Mouse (Mus musculus): ENCODE results near the gene BC030500. TPM values are rescaled to one million over a fixed set of nuclear protein-coding genes. Genes with fewer than 3 reads are reported as not detected.

Gene BC030500
- polyA plus RNA-seq (2014; fragmentation: Nextera tagmentation; extraction: Ambion mirVana): 1.3 and 1.4 TPM in 2 replicates

DNA sequence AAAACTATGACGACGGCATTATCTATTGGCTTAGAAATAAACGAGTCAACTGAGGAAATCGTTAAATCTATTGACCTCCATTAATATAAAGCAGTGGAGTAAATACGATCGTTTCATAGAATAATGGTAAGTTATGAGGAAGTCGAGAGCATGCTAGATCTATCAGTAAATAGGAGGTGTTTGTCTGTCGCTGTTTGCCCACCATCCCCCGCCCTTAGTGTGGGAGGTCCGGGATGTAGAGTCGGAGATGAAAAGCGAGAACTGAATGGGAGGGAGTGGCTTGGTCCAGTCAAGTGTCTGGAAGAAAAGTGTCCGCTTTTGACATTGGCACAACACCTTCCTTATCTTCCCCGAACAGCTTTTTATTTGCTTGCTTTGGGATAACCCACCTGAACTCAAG lies at the start of gene BC030500:
BC030500 (plus strand) TSS at position 79 of the 400 bp plus-strand sequence.
- H3K27me3 ChIP-seq (replicated peaks; ENCODE audit: control insufficient read depth, insufficient read depth, low read length): peaks cover 32% of the 10 kb centered on the region
- no peak within 1 kb of the TSS for H3K27ac ChIP-seq (replicated peaks; ENCODE audit: low read depth, low read length)
- 11% methylated on average over 14 of the region's 14 CpGs for WGBS
- H3K9me3 ChIP-seq (ENCODE audit: control insufficient read depth, low read length): no peaks in the 10 kb centered on the region
- peak within 1 kb of the TSS; percentile 66 for H3K9ac ChIP-seq (ENCODE audit: low read depth, low read length)
- peaks cover 4% of the 10 kb centered on the region; the same call in 1 of the 2 replicates for H3K4me1 ChIP-seq (ENCODE audit: control insufficient read depth, insufficient read depth, low read length)
- H3K4me3 ChIP-seq (ENCODE audit: low read depth, low read length): peak within 1 kb of the TSS; percentile 56
- H3K4me2 ChIP-seq (ENCODE audit: low read depth, low read length): peak within 1 kb of the TSS; percentile 94
- ATAC-seq (ENCODE audit: low read depth): 0 out of 2 replicates have a peak, but pooled peaks have one; percentile 35
- no peak for DNase-seq (ENCODE audit: low spot score)
- H3K36me3 ChIP-seq (ENCODE audit: control insufficient read depth, insufficient read depth, low read length): no peaks in the 10 kb centered on the region

DNA sequence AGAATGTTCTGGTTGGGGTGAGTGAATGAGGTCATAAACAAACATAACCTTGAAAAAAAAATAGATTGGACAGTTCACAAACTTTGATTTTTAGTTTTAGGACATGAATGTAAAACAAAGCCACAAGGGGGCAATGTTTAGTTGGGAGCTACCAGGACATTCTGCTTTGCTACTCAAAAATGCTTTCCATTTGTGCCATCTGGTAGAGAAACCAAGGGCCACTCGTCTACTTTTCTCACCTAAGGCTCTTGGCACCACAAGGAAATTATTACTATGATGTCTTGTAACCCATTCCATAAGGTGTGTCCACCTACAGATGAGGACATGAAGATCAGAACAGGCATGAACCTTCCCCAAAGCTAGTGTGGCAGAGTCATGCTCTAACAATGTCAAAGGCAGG lies 25.1 kb upstream of the BC030500 start:
- no peaks in the 10 kb centered on the region for H3K9me3 ChIP-seq (ENCODE audit: control insufficient read depth, low read length)
- H3K4me2 ChIP-seq (ENCODE audit: low read depth, low read length): no peak overlapping the region
- H3K9ac ChIP-seq (ENCODE audit: low read depth, low read length): no peak overlapping the region
- ATAC-seq (ENCODE audit: low read depth) (no peak), DNase-seq (ENCODE audit: low spot score) (peak; percentile 50)
- H3K27ac ChIP-seq (replicated peaks; ENCODE audit: low read depth, low read length): no peak overlapping the region
- H3K27me3 ChIP-seq (replicated peaks; ENCODE audit: control insufficient read depth, insufficient read depth, low read length): no peaks in the 10 kb centered on the region
- no peaks in the 10 kb centered on the region for H3K4me1 ChIP-seq (ENCODE audit: control insufficient read depth, insufficient read depth, low read length)
- H3K4me3 ChIP-seq (ENCODE audit: low read depth, low read length): no peak overlapping the region
- no peaks in the 10 kb centered on the region for H3K36me3 ChIP-seq (ENCODE audit: control insufficient read depth, insufficient read depth, low read length)
- 12% methylated on average over 1 of the region's 1 CpGs for whole genome bisulfite sequencing

DNA sequence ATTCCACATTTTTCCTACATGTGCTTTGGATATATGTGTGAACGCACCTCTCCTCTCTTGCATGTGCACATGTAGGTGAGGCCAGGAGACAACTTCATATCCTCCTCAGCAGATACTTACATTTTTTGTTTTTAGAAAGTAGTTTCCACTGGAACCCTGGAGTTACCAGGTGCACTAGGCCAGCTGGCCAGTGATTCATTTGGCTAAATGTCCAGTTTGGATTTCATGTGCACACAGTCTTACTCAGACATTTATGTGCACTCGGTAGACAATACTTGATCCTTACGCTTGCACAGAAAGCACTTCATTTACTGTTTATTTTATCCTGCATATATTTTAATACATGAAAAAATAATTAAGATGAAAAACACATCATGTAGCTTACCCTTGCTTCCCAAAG lies 21.0 kb upstream of the BC030500 start:
- DNase-seq (ENCODE audit: low spot score): no peak
- H3K36me3 ChIP-seq (ENCODE audit: control insufficient read depth, insufficient read depth, low read length): no peaks in the 10 kb centered on the region
- no peak overlapping the region for H3K4me2 ChIP-seq (ENCODE audit: low read depth, low read length)
- no peaks in the 10 kb centered on the region for H3K9me3 ChIP-seq (ENCODE audit: control insufficient read depth, low read length)
- no peak overlapping the region for H3K9ac ChIP-seq (ENCODE audit: low read depth, low read length)
- H3K27ac ChIP-seq (replicated peaks; ENCODE audit: low read depth, low read length): no peak overlapping the region
- 90% methylated on average over 3 of the region's 3 CpGs for WGBS
- no peak overlapping the region for H3K4me3 ChIP-seq (ENCODE audit: low read depth, low read length)
- H3K27me3 ChIP-seq (replicated peaks; ENCODE audit: control insufficient read depth, insufficient read depth, low read length): no peaks in the 10 kb centered on the region
- no peak for ATAC-seq (ENCODE audit: low read depth)
- no peaks in the 10 kb centered on the region for H3K4me1 ChIP-seq (ENCODE audit: control insufficient read depth, insufficient read depth, low read length)

DNA sequence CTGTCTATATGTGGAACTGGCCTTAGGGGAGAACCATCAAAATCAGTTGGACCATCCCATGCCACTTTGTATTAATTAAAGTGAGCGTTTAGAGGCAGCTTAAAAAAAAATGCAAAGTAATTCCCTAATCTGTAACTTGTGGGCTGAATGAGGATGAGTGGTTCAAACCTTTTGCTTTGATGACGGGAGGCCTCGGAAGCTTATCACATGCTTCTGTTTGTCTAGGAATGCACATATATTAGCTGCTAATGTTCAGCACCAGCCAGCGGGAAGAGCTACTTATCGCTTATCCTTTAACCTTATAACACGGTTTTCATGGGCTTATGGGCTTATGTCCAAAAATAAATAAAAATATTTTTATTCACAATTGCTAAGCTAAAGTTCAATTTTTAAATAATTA lies 15.6 kb upstream of the BC030500 start:
- no peak overlapping the region for H3K4me3 ChIP-seq (ENCODE audit: low read depth, low read length)
- 76% methylated on average over 6 of the region's 6 CpGs for WGBS
- DNase-seq (ENCODE audit: low spot score): no peak
- no peak overlapping the region for H3K9ac ChIP-seq (ENCODE audit: low read depth, low read length)
- H3K4me1 ChIP-seq (ENCODE audit: control insufficient read depth, insufficient read depth, low read length): no peaks in the 10 kb centered on the region
- no peaks in the 10 kb centered on the region for H3K36me3 ChIP-seq (ENCODE audit: control insufficient read depth, insufficient read depth, low read length)
- H3K27ac ChIP-seq (replicated peaks; ENCODE audit: low read depth, low read length): no peak overlapping the region
- no peak overlapping the region for H3K4me2 ChIP-seq (ENCODE audit: low read depth, low read length)
- no peaks in the 10 kb centered on the region for H3K9me3 ChIP-seq (ENCODE audit: control insufficient read depth, low read length)
- no peaks in the 10 kb centered on the region for H3K27me3 ChIP-seq (replicated peaks; ENCODE audit: control insufficient read depth, insufficient read depth, low read length)
- ATAC-seq (ENCODE audit: low read depth): no peak

DNA sequence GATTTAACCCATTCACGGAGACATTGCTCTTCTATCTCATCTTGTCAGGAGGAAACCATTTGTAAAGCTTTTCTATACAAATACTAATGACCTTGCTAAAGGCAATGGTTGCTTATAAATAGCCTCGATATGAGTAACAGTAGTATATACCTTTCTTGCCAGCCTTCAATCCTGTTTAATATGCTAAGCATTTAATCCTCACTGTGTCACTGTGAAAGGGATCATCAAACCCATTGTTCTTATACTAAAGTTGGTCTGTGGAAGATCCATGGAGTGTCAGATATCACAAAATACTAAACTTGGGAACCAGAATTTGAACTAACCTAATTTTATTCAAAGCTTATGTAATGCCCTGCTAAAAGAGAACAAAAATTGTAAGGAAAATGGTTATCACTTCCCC lies 7.1 kb upstream of the BC030500 start:
- no peak for DNase-seq (ENCODE audit: low spot score)
- Histone ChIP-seq H3K4me1 (ENCODE audit: control insufficient read depth, insufficient read depth, low read length) (no peaks in the 10 kb centered on the region), H3K9ac (ENCODE audit: low read depth, low read length) (no peak overlapping the region), H3K27me3 (replicated peaks; ENCODE audit: control insufficient read depth, insufficient read depth, low read length) (no peaks in the 10 kb centered on the region), H3K4me3 (ENCODE audit: low read depth, low read length) (no peak overlapping the region), H3K27ac (replicated peaks; ENCODE audit: low read depth, low read length) (no peak overlapping the region), H3K36me3 (ENCODE audit: control insufficient read depth, insufficient read depth, low read length) (no peaks in the 10 kb centered on the region), H3K9me3 (ENCODE audit: control insufficient read depth, low read length) (no peaks in the 10 kb centered on the region), H3K4me2 (ENCODE audit: low read depth, low read length) (no peak overlapping the region)
- 32% methylated on average over 2 of the region's 2 CpGs for WGBS
- ATAC-seq (ENCODE audit: low read depth): no peak

DNA sequence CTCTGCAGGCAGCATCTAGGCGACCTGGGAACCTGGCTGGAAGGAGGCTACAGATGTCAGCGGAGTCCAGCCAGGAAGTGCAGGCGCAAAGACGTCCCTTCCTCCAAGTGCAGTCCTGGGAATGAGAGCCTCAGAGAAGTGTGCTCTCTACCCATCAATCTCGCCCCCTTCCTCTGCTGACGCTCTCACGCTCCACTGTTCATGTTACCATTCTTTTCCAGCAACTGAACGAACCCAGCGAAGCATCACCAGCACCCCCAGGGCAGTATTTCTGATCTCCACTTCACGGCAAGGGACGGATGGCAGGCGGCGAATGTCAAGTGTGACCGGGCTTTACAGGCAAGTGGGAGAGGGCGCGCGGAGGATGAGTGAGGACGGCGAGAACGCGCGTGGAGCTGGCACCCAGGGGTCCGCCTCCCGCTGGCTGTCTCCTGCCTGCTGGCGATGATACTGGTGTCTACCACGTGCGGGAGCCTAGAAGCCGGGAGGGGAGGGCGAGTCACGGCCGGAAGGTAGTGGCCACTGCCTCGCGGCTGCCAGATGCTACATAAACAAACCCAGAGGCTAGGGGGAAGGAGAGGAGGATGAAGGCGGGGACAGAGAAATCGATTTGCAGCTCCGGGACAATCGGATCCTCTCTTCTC lies 763 bp downstream of the BC030500 start, which contains the start of gene Galntl6:
Galntl6 (minus strand) TSS at position 445 of the 644 bp plus-strand sequence.
- WGBS: under 1% methylated on average over 26 of the region's 37 CpGs
- DNase-seq (ENCODE audit: low spot score) (peak; percentile 23), ATAC-seq (ENCODE audit: low read depth) (peak; percentile 63; the same call in 1 of the 2 replicates)
- H3K9ac ChIP-seq (ENCODE audit: low read depth, low read length): peak within 1 kb of the TSS; percentile 66
- peak within 1 kb of the TSS; percentile 56 for H3K4me3 ChIP-seq (ENCODE audit: low read depth, low read length)
- H3K27me3 ChIP-seq (replicated peaks; ENCODE audit: control insufficient read depth, insufficient read depth, low read length): peaks cover 32% of the 10 kb centered on the region
- H3K27ac ChIP-seq (replicated peaks; ENCODE audit: low read depth, low read length): no peak within 1 kb of the TSS
- H3K9me3 ChIP-seq (ENCODE audit: control insufficient read depth, low read length): no peaks in the 10 kb centered on the region
- no peaks in the 10 kb centered on the region for H3K36me3 ChIP-seq (ENCODE audit: control insufficient read depth, insufficient read depth, low read length)
- H3K4me1 ChIP-seq (ENCODE audit: control insufficient read depth, insufficient read depth, low read length): peaks cover 4% of the 10 kb centered on the region; the same call in 1 of the 2 replicates
- H3K4me2 ChIP-seq (ENCODE audit: low read depth, low read length): peak within 1 kb of the TSS; percentile 94

DNA sequence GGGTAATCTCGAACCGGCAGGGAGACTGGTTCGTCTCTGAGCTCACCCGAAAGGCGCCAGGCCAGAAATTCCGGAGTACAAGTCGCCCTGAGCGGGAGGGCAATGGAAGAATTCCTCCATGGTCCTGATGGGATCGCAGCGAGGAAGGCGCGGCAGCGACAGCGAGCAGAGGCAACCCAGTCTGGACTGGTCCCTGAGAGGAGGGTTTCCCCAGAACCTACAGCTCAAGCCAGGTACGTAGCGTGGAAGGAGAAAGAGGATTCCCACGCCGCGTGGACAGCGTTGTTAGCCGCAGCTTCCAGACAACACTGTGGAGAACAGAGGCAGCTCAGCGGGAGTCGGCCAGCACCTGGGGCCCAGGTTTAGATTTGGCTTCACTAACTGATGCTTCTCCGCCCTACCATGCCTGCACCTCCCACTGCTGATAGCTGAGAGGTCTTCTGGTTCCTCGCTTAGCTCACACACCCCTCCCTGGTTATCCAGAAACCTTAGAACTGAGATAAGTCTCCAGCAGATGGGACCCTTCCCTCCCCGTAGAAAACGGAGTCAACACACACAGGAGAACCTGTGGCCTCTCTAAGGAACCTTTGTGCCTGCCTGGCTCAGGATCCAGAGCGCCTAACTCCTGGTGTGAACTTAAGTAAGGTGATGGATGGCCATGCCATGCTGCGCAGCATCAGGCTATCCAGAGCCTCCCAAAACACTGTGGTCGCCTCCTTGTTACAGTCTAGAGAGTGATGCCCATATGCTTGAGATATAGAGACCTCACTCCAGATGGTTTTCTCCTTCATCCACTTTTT lies 1.5 kb downstream of the BC030500 start:
- Histone ChIP-seq H3K4me3 (ENCODE audit: low read depth, low read length) (peak overlapping the region; percentile 56), H3K4me2 (ENCODE audit: low read depth, low read length) (peak overlapping the region; percentile 94), H3K9ac (ENCODE audit: low read depth, low read length) (peak overlapping the region; percentile 66), H3K9me3 (ENCODE audit: control insufficient read depth, low read length) (no peaks in the 10 kb centered on the region), H3K36me3 (ENCODE audit: control insufficient read depth, insufficient read depth, low read length) (no peaks in the 10 kb centered on the region), H3K4me1 (ENCODE audit: control insufficient read depth, insufficient read depth, low read length) (peaks cover 4% of the 10 kb centered on the region; the same call in 1 of the 2 replicates), H3K27me3 (replicated peaks; ENCODE audit: control insufficient read depth, insufficient read depth, low read length) (peaks cover 32% of the 10 kb centered on the region), H3K27ac (replicated peaks; ENCODE audit: low read depth, low read length) (no peak overlapping the region)
- DNase-seq (ENCODE audit: low spot score): peak; percentile 30
- WGBS: 3% methylated on average over 28 of the region's 30 CpGs
- ATAC-seq (ENCODE audit: low read depth): peak; percentile 76

DNA sequence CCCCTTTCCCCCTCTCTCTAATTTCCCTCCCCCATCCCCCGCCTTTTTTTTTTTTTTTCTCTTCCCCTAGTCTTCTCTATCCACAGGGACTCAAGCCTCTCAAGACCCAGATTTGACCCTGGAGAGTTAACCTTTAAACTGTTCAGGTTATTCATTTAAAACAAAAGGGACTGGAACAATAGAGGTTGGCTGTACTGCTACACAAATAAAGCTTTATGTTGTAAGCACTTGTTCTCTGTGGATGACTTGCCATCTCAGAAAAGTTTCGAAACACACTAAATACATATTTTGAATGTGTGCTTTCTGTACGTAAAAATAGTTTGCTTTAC lies 2.0 kb downstream of the BC030500 start:
- ATAC-seq (ENCODE audit: low read depth): no peak

More for the DNA sequence above, 2.0 kb downstream of the BC030500 start:
- DNase-seq (ENCODE audit: low spot score): no peak
- WGBS: 61% methylated on average over 3 of the region's 3 CpGs
- H3K4me3 ChIP-seq (ENCODE audit: low read depth, low read length): no peak overlapping the region
- H3K27me3 ChIP-seq (replicated peaks; ENCODE audit: control insufficient read depth, insufficient read depth, low read length): peaks cover 32% of the 10 kb centered on the region
- H3K9ac ChIP-seq (ENCODE audit: low read depth, low read length): no peak overlapping the region
- 0 out of 2 replicates have a peak overlapping the region, but pooled peaks have one; percentile 6 for H3K4me2 ChIP-seq (ENCODE audit: low read depth, low read length)
- no peaks in the 10 kb centered on the region for H3K9me3 ChIP-seq (ENCODE audit: control insufficient read depth, low read length)
- no peak overlapping the region for H3K27ac ChIP-seq (replicated peaks; ENCODE audit: low read depth, low read length)
- no peaks in the 10 kb centered on the region for H3K36me3 ChIP-seq (ENCODE audit: control insufficient read depth, insufficient read depth, low read length)
- peaks cover 4% of the 10 kb centered on the region; the same call in 1 of the 2 replicates for H3K4me1 ChIP-seq (ENCODE audit: control insufficient read depth, insufficient read depth, low read length)
